Mouse (Mus musculus) urinary bladder, postnatal 4 days (tissue): ENCODE data around the gene Wdr90.
A peak's percentile ranks its signal among the peaks of the same experiment; 100 is the strongest.

ENCODE experiments used
- DNase-seq, 2 experiments: peaks; one replicate each; pipeline ENCODE4 v3.0.0; 2021 to 2022; ENCODE audit warnings: low spot score in 2 of 2

Gene Wdr90

GRCm38 (mm10) chr17:25831451-25832281, 29.6 kb downstream of the Wdr90 start:
- no peak for DNase-seq

- DNase-seq: no peak
These were observed 30.4 kb downstream of the Wdr90 start for GRCm38 (mm10) chr17:25830806-25831431.

- DNase-seq: no peak
These were observed 31.0 kb downstream of the Wdr90 start for GRCm38 (mm10) chr17:25830200-25830753.

GRCm38 (mm10) chr17:25829558-25830017, 31.7 kb downstream of the Wdr90 start:
- DNase-seq: no peak

GRCm38 (mm10) chr17:25828712-25829557, 32.4 kb downstream of the Wdr90 start, which contains the start of gene Jmjd8:
Gene Jmjd8, plus strand, starts transcription at chr17:25828867.
- DNase-seq: peak; percentile 62 to 77

GRCm38 (mm10) chr17:25828223-25828594, 33.1 kb downstream of the Wdr90 start:
- DNase-seq: no peak

- DNase-seq: no peak
These were observed 33.6 kb downstream of the Wdr90 start for GRCm38 (mm10) chr17:25827546-25828222.

GRCm38 (mm10) chr17:25827011-25827410, 34.3 kb downstream of the Wdr90 start:
- no peak for DNase-seq

- no peak for DNase-seq
These were observed 35.2 kb downstream of the Wdr90 start for GRCm38 (mm10) chr17:25825984-25826570.

GRCm38 (mm10) chr17:25825311-25825710, 36.0 kb downstream of the Wdr90 start:
- DNase-seq: no peak

- no peak for DNase-seq
These were observed 36.7 kb downstream of the Wdr90 start for GRCm38 (mm10) chr17:25824362-25825142.

GRCm38 (mm10) chr17:25823452-25823851, 37.8 kb downstream of the Wdr90 start, which contains the start of gene Wdr24:
Gene Wdr24, plus strand, starts transcription at chr17:25823627.
- no peak for DNase-seq

GRCm38 (mm10) chr17:25818851-25819780, 42.2 kb downstream of the Wdr90 start:
- no peak for DNase-seq

GRCm38 (mm10) chr17:25817662-25818061, 43.6 kb downstream of the Wdr90 start:
- no peak for DNase-seq

GRCm38 (mm10) chr17:25813471-25813870, 47.8 kb downstream of the Wdr90 start:
- peak; percentile 81 to 93 for DNase-seq

GRCm38 (mm10) chr17:25810890-25811289, 50.4 kb downstream of the Wdr90 start:
- DNase-seq: no peak

GRCm38 (mm10) chr17:25809606-25810340, 51.5 kb downstream of the Wdr90 start:
- DNase-seq: no peak
